Mouse (Mus musculus): ENCODE measurements at regions not wholly inside any gene's neighbourhood (a gene's known extent, or its start where the extent isn't known, plus 50 kb on each side); places are given as distances from the start of the nearest gene placed in this dataset.
A peak's percentile ranks its signal among the peaks of the same experiment; 100 is the strongest.

GRCm38 (mm10) chr9:62203556-62203955 lies 78.5 kb downstream of the Spesp1 start:
- WGBS, result 57% methylated on average over 4 of the region's 4 CpGs
- no peak overlapping the region for H3K4me2 ChIP-seq (ENCODE audit: low read length)
- ATAC-seq (replicated peaks; ENCODE audit: low FRiP score, low read depth), result no peak

GRCm38 (mm10) chr9:62202331-62202730 lies 79.7 kb downstream of the Spesp1 start:
- H3K36me3 ChIP-seq (ENCODE audit: insufficient read depth, low read length), result no peaks in the 10 kb centered on the region
- H3K4me3 ChIP-seq (replicated peaks; ENCODE audit: low read depth, low read length), result no peak overlapping the region
- TF ChIP-seq CTCF (IDR thresholded peaks at IDR 0.05; ENCODE audit: low read depth), result no peak
- no peak for DNase-seq (ENCODE audit: low spot score)
- H3K27ac ChIP-seq, result no peak overlapping the region
- no peak for ATAC-seq (replicated peaks; ENCODE audit: low FRiP score, low read depth)
- 75% methylated on average over 2 of the region's 2 CpGs for WGBS
- H3K9ac ChIP-seq (ENCODE audit: low read depth, low read length), result no peak overlapping the region
- H3K9me3 ChIP-seq (replicated peaks; ENCODE audit: low read length), result no peaks in the 10 kb centered on the region
- H3K4me2 ChIP-seq (ENCODE audit: low read length), result no peak overlapping the region
- no peaks in the 10 kb centered on the region for H3K27me3 ChIP-seq (ENCODE audit: insufficient read depth, low read length)
- H3K4me1 ChIP-seq (replicated peaks; ENCODE audit: insufficient read depth, low read length), result no peaks in the 10 kb centered on the region

More at GRCm38 (mm10) chr9:62203556-62203955, 78.5 kb downstream of the Spesp1 start:
- H3K27ac ChIP-seq, result no peak overlapping the region
- H3K4me3 ChIP-seq (replicated peaks; ENCODE audit: low read depth, low read length), result no peak overlapping the region
- TF ChIP-seq CTCF (IDR thresholded peaks at IDR 0.05; ENCODE audit: low read depth), result no peak
- no peaks in the 10 kb centered on the region for H3K9me3 ChIP-seq (replicated peaks; ENCODE audit: low read length)
- no peaks in the 10 kb centered on the region for H3K36me3 ChIP-seq (ENCODE audit: insufficient read depth, low read length)
- DNase-seq (ENCODE audit: low spot score), result no peak
- H3K9ac ChIP-seq (ENCODE audit: low read depth, low read length), result no peak overlapping the region
- H3K27me3 ChIP-seq (ENCODE audit: insufficient read depth, low read length), result no peaks in the 10 kb centered on the region
- no peaks in the 10 kb centered on the region for H3K4me1 ChIP-seq (replicated peaks; ENCODE audit: insufficient read depth, low read length)

DNA sequence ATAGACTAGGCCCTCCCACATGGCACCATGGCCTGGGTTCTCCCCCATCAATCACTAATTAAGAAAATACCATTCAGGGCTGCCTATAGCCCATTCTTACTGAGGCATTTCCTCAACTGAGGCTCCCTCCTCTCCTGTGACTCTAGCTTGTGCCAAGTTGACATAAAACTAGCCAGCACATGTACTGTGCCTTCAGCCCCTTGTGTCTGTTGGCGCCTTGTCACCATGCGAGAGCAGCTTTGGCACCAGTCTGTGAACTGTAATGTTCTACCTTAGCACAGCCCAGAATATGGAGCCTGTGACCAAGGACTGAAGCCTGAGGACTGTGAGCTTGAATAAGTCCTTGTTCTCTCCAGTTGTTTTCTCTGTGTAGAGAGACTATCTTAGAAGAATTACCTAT lies 75.0 kb upstream of the Glce start:
- 87% methylated on average over 2 of the region's 2 CpGs for WGBS
- Histone ChIP-seq H3K4me3 (replicated peaks; ENCODE audit: low read depth, low read length) (no peak overlapping the region), H3K4me2 (ENCODE audit: low read length) (no peak overlapping the region), H3K4me1 (replicated peaks; ENCODE audit: insufficient read depth, low read length) (no peaks in the 10 kb centered on the region), H3K36me3 (ENCODE audit: insufficient read depth, low read length) (no peaks in the 10 kb centered on the region), H3K9ac (ENCODE audit: low read depth, low read length) (no peak overlapping the region), H3K27me3 (ENCODE audit: insufficient read depth, low read length) (no peaks in the 10 kb centered on the region), H3K9me3 (replicated peaks; ENCODE audit: low read length) (no peaks in the 10 kb centered on the region), H3K27ac (no peak overlapping the region)
- TF ChIP-seq CTCF (IDR thresholded peaks at IDR 0.05; ENCODE audit: low read depth), result no peak
- ATAC-seq (replicated peaks; ENCODE audit: low FRiP score, low read depth) (no peak), DNase-seq (ENCODE audit: low spot score) (no peak)

DNA sequence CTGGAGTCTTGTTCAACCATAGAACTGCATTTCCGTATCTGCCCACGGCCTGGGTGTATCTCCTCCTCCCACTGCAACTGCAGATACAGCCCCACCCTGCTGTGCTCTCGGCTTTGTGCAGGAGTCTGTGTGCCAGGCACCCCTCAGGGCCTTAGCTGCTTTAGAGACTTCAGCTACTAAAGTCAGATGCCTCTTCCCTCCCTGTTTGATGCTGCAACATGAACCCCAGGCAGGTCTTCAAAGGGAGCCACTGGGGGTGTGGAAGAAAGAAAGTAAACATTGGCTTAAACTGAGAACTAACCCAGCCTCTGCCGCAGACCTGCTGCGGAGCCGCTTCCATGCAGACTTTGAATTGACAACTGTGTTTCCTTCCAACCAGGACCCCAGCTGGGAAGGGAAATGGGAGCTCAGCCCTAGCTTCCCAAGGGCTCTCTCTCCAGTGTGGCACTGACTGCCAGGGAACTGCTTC lies 70.0 kb upstream of the Glce start:
- no peak for TF ChIP-seq CTCF (IDR thresholded peaks at IDR 0.05; ENCODE audit: low read depth)
- no peaks in the 10 kb centered on the region for H3K27me3 ChIP-seq (ENCODE audit: insufficient read depth, low read length)
- no peak overlapping the region for H3K4me3 ChIP-seq (replicated peaks; ENCODE audit: low read depth, low read length)
- WGBS, result 7% methylated on average over 6 of the region's 6 CpGs
- DNase-seq (ENCODE audit: low spot score) (no peak), ATAC-seq (replicated peaks; ENCODE audit: low FRiP score, low read depth) (no peak)
- H3K36me3 ChIP-seq (ENCODE audit: insufficient read depth, low read length), result no peaks in the 10 kb centered on the region
- H3K27ac ChIP-seq, result no peak overlapping the region
- H3K9ac ChIP-seq (ENCODE audit: low read depth, low read length), result no peak overlapping the region
- H3K4me1 ChIP-seq (replicated peaks; ENCODE audit: insufficient read depth, low read length), result no peaks in the 10 kb centered on the region
- H3K4me2 ChIP-seq (ENCODE audit: low read length), result no peak overlapping the region
- no peaks in the 10 kb centered on the region for H3K9me3 ChIP-seq (replicated peaks; ENCODE audit: low read length)

DNA sequence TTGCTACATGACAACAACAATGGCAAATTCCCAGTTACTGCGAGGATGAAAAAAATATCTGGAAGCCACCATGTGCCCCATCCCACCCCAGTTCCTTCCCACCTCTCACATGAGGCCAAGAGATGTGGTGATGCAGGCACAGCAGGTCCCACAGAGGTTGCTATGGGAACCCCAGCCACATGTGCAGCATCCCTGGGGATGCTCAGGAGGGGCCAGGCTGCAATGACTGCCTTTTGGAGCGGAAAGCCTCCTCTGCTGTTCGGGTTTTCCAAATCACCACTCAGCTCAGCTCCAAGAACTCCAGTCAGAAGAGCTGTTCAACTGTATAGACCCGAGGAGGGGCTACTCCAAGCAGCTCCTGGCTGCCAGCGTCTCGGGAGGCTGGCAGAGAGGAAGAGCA lies 68.0 kb upstream of the Glce start:
- H3K27me3 ChIP-seq (ENCODE audit: insufficient read depth, low read length), result no peaks in the 10 kb centered on the region
- no peak overlapping the region for H3K27ac ChIP-seq
- ATAC-seq (replicated peaks; ENCODE audit: low FRiP score, low read depth), result no peak
- no peaks in the 10 kb centered on the region for H3K36me3 ChIP-seq (ENCODE audit: insufficient read depth, low read length)
- TF ChIP-seq CTCF (IDR thresholded peaks at IDR 0.05; ENCODE audit: low read depth), result no peak
- WGBS, result 56% methylated on average over 6 of the region's 6 CpGs
- H3K9me3 ChIP-seq (replicated peaks; ENCODE audit: low read length), result no peaks in the 10 kb centered on the region
- H3K9ac ChIP-seq (ENCODE audit: low read depth, low read length), result no peak overlapping the region
- H3K4me1 ChIP-seq (replicated peaks; ENCODE audit: insufficient read depth, low read length), result no peaks in the 10 kb centered on the region
- DNase-seq (ENCODE audit: low spot score), result no peak
- H3K4me3 ChIP-seq (replicated peaks; ENCODE audit: low read depth, low read length), result no peak overlapping the region
- no peak overlapping the region for H3K4me2 ChIP-seq (ENCODE audit: low read length)

DNA sequence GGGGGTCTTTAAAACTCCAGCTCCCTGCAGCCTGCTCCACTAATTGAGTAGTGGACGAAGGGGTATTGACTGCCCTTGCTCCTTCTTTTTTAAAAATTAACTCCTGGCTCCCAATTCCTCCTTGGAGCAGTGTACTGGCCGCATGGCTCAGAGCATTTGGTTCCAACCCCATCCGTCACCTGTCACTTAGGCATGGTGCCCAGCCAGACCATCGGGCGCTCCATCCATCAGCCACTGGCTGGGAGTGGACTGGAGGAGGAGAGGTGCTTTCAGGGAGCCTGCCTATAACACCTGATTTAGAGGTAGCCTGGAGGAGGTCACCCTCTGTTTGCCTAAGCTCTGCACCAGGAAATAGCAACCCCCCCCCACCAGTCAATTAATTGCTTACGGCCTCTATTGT lies 66.4 kb upstream of the Glce start:
- H3K4me2 ChIP-seq (ENCODE audit: low read length), result no peak overlapping the region
- H3K27me3 ChIP-seq (ENCODE audit: insufficient read depth, low read length), result 0 out of 2 replicates have a peak, but pooled peaks cover 3% of the 10 kb centered on the region
- no peak overlapping the region for H3K4me3 ChIP-seq (replicated peaks; ENCODE audit: low read depth, low read length)
- peak; percentile 43; the same call in 1 of the 2 replicates for ATAC-seq (replicated peaks; ENCODE audit: low FRiP score, low read depth)
- DNase-seq (ENCODE audit: low spot score), result peak; percentile 31
- no peaks in the 10 kb centered on the region for H3K4me1 ChIP-seq (replicated peaks; ENCODE audit: insufficient read depth, low read length)
- no peak overlapping the region for H3K27ac ChIP-seq
- H3K9me3 ChIP-seq (replicated peaks; ENCODE audit: low read length), result no peaks in the 10 kb centered on the region
- H3K36me3 ChIP-seq (ENCODE audit: insufficient read depth, low read length), result no peaks in the 10 kb centered on the region
- 14% methylated on average over 6 of the region's 6 CpGs for WGBS
- H3K9ac ChIP-seq (ENCODE audit: low read depth, low read length), result no peak overlapping the region
- TF ChIP-seq CTCF (IDR thresholded peaks at IDR 0.05; ENCODE audit: low read depth), result no peak

- no peak for TF ChIP-seq CTCF (IDR thresholded peaks at IDR 0.05; ENCODE audit: low read depth)
- ATAC-seq (replicated peaks; ENCODE audit: low FRiP score, low read depth) (no peak), DNase-seq (ENCODE audit: low spot score) (no peak)
- Histone ChIP-seq H3K4me3 (replicated peaks; ENCODE audit: low read depth, low read length) (no peak overlapping the region), H3K9ac (ENCODE audit: low read depth, low read length) (no peak overlapping the region), H3K27ac (no peak overlapping the region), H3K36me3 (ENCODE audit: insufficient read depth, low read length) (no peaks in the 10 kb centered on the region), H3K9me3 (replicated peaks; ENCODE audit: low read length) (no peaks in the 10 kb centered on the region), H3K4me1 (replicated peaks; ENCODE audit: insufficient read depth, low read length) (no peaks in the 10 kb centered on the region), H3K27me3 (ENCODE audit: insufficient read depth, low read length) (0 out of 2 replicates have a peak, but pooled peaks cover 3% of the 10 kb centered on the region), H3K4me2 (ENCODE audit: low read length) (no peak overlapping the region)
- 43% methylated on average over 3 of the region's 3 CpGs for WGBS
These were observed 65.9 kb upstream of the Glce start for GRCm38 (mm10) chr9:62188379-62188778.
